Mouse (Mus musculus): Measurements from ENCODE around the gene Bbs9. TPM values are rescaled to one million over a fixed set of nuclear protein-coding genes. Genes with fewer than 3 reads are reported as not detected.

Gene Bbs9
- polyA plus RNA-seq, 1 experiment from 2014 or later, result 13.2 TPM

DNA sequence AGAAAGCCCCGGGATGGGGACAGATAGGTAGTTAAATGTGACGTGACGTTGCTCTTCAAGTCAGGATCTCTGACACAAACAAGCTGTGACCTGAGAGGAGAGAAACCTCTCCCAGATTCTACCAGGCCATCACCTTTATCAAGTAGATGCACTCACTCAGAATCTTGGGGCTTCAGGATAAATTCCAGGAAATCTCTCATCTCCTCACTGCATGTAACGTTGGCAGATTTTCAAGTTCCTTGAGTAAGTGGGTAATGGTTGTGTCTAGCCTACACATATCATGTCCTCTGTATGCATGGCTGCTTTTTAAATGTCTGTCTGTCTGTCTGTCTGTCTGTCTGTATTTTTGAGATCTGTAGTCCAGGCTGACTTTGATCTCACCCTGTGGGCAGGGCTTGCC is 39.6 kb downstream of the Bbs9 start:
- no peaks in the 10 kb centered on the region for H3K9me3 ChIP-seq (replicated peaks)
- no peak overlapping the region for H3K27ac ChIP-seq (replicated peaks)
- 94% methylated on average over 4 of the region's 4 CpGs for WGBS
- no peaks in the 10 kb centered on the region for H3K36me3 ChIP-seq
- no peaks in the 10 kb centered on the region for H3K4me1 ChIP-seq
- H3K27me3 ChIP-seq (ENCODE audit: low read depth, poor library complexity, severe bottlenecking), result no peaks in the 10 kb centered on the region
- no peak for DNase-seq (ENCODE audit: low spot score)
- no peak overlapping the region for H3K4me3 ChIP-seq

DNA sequence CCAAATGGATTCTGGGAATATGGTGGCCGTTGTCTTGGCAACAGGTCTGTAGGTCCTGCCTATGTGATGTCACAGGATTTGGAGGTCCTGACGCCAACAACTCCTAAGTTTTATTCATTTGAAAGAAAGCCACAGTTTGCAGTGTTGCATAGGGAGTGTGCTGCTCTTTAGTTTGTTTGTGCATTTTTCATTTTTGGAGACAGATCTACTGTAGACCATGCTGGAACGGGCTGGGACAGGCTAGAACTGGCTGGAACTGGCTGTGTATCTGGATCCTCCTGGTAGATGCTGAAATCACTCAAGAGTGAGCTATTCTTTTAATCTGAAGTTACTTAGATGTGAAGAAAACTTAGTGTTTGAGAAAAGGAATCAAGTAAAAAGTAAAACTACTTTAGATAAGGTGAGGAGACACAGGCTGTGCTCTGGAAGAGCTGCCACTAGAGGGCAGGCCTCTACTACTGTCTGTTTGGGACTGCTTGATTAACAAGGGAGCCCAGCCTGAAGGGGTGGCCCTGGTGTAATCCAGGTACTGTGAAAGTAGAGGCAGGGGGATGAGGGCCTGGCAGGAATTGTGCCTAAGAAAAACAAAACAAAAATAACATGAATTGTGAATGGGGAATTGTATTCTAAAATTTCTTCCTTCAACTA is 43.0 kb downstream of the Bbs9 start:
- H3K4me3 ChIP-seq, result no peak overlapping the region
- peak; percentile 18 for DNase-seq (ENCODE audit: low spot score)
- WGBS, result 92% methylated on average over 3 of the region's 3 CpGs
- H3K36me3 ChIP-seq, result no peaks in the 10 kb centered on the region
- no peaks in the 10 kb centered on the region for H3K27me3 ChIP-seq (ENCODE audit: low read depth, poor library complexity, severe bottlenecking)
- H3K4me1 ChIP-seq, result no peaks in the 10 kb centered on the region
- no peak overlapping the region for H3K27ac ChIP-seq (replicated peaks)
- peaks cover 5% of the 10 kb centered on the region; the same call in 1 of the 2 replicates for H3K9me3 ChIP-seq (replicated peaks)

DNA sequence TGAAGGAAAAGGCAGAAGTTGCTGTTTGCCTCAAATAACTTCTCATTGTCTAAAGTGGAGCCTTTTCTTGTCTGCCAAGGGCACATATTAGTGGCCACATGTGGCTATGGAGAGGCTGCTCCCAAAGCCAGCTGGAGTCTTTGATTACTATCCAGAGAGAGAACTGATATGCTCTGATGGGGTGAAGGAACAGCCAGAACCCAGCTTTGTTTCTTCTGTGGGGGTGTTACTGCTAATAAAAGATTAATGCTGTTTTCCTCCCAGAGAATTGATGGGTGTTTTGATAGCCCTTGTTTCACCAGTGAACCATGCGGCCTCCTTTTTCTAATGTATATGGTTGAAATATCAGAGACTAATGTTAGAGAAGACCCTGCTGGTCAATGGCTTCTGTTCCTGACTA is 47.9 kb downstream of the Bbs9 start:
- Histone ChIP-seq H3K4me3 (no peak overlapping the region), H3K27ac (replicated peaks) (no peak overlapping the region), H3K9me3 (replicated peaks) (peaks cover 5% of the 10 kb centered on the region; the same call in 1 of the 2 replicates), H3K4me1 (no peaks in the 10 kb centered on the region), H3K36me3 (no peaks in the 10 kb centered on the region), H3K27me3 (ENCODE audit: low read depth, poor library complexity, severe bottlenecking) (no peaks in the 10 kb centered on the region)
- WGBS, result 95% methylated on average over 1 of the region's 1 CpGs
- no peak for DNase-seq (ENCODE audit: low spot score)

DNA sequence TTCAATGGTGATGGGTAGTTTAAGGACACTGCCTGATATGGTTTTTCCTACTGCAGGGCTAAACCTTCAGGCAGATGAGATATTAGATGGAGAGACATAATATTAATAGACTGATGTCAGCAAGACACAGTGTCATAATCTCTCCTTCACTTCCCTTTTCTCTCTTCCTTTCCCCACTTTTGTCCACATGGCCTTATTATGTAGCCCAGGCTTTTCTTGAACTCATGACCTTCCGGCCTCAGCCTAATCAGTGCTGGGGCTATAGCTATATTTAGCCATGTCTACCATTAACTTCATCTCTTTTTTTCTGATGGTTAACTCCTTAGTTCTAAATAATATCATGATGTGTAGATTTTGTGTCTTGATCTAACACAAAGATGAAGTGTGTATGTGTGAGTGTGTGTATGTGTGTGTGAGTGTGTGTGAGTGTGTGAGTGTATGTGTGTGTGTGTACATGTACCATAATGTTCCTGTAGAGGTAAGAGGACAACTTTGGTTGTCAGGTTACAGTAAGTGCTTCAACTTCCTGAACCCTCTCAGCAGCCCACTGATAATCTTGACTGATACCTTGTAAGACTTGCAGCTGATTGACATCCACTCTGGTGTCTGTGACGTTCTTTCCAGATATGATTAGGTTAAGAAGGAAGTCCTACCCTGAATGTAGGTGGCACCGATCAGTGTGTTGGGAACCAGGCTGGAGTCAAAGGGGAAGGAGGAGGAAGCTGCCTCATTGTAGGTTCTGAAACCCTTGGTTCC is 55.4 kb downstream of the Bbs9 start:
- H3K27ac ChIP-seq (replicated peaks), result no peak overlapping the region
- H3K27me3 ChIP-seq (ENCODE audit: low read depth, poor library complexity, severe bottlenecking), result no peaks in the 10 kb centered on the region
- DNase-seq (ENCODE audit: low spot score), result no peak
- WGBS, result 90% methylated on average over 3 of the region's 3 CpGs
- no peaks in the 10 kb centered on the region for H3K9me3 ChIP-seq (replicated peaks)
- H3K4me1 ChIP-seq, result 0 out of 2 replicates have a peak, but pooled peaks cover 2% of the 10 kb centered on the region
- no peak overlapping the region for H3K4me3 ChIP-seq
- no peaks in the 10 kb centered on the region for H3K36me3 ChIP-seq

DNA sequence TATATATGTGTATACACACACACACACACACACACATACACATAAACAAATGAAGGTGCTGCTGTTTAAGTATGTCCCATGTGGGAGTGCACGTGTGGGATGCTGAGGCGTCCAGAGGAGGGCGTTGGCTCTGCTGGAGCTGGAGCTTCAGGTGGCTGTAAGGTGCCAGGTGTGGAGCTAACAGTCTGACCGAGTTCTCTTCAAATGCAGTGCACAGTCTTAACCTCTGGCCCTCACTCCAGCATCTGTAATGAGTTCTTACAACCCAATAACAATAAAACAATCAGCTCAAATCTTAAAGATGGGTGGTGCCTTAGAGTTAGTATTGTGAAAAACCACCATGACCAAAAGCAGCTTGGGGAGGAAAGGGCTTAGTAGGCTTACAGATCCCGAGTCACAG is 56.6 kb downstream of the Bbs9 start:
- Histone ChIP-seq H3K36me3 (no peaks in the 10 kb centered on the region), H3K4me1 (0 out of 2 replicates have a peak, but pooled peaks cover 2% of the 10 kb centered on the region), H3K4me3 (no peak overlapping the region), H3K9me3 (replicated peaks) (no peaks in the 10 kb centered on the region), H3K27ac (replicated peaks) (no peak overlapping the region), H3K27me3 (ENCODE audit: low read depth, poor library complexity, severe bottlenecking) (no peaks in the 10 kb centered on the region)
- DNase-seq (ENCODE audit: low spot score), result no peak
- 78% methylated on average over 5 of the region's 5 CpGs for WGBS

DNA sequence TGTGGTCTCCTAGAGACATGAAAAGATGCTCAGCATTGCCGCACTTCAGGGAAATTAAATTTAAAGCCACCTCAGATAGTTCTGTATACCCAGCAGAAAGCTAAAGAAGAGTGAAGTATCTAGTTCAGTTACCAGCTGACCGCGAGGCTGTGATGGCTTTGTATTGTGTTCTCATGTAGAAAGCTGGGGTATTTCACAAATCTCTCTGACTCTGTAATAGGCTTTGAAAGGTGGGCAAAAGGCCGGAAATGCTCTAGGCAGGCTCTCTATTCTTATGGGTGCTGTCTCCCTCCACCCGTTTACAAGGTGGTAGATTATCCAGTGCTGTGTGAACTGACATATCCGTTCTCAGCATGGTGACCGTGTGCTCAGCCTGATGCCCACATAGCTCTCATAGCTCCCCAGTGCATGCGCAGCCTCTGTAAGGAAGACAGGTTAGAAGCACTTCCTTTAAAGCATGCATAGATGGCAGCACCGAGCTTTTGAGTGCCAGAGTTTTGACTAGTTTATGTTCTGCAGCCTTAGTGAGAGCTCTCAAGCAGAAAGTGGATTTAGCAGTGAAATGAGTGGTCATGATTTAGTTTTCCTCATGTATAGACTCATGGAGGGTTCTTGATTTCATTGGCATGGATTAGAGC is 57.4 kb downstream of the Bbs9 start:
- WGBS, result 58% methylated on average over 9 of the region's 9 CpGs
- no peak overlapping the region for H3K4me3 ChIP-seq
- H3K9me3 ChIP-seq (replicated peaks), result no peaks in the 10 kb centered on the region
- H3K4me1 ChIP-seq, result 0 out of 2 replicates have a peak, but pooled peaks cover 2% of the 10 kb centered on the region
- no peaks in the 10 kb centered on the region for H3K36me3 ChIP-seq
- no peaks in the 10 kb centered on the region for H3K27me3 ChIP-seq (ENCODE audit: low read depth, poor library complexity, severe bottlenecking)
- peak; percentile 28 for DNase-seq (ENCODE audit: low spot score)
- H3K27ac ChIP-seq (replicated peaks), result no peak overlapping the region

- 93% methylated on average over 11 of the region's 11 CpGs for WGBS
- Histone ChIP-seq H3K4me1 (peaks cover 13% of the 10 kb centered on the region), H3K9me3 (replicated peaks) (no peaks in the 10 kb centered on the region), H3K4me3 (no peak overlapping the region), H3K27me3 (ENCODE audit: low read depth, poor library complexity, severe bottlenecking) (no peaks in the 10 kb centered on the region), H3K27ac (replicated peaks) (no peak overlapping the region), H3K36me3 (no peaks in the 10 kb centered on the region)
- DNase-seq (ENCODE audit: low spot score), result no peak
Observed at GRCm38 (mm10) chr9:22537767-22538373, 62.4 kb downstream of the Bbs9 start.

- no peak for DNase-seq (ENCODE audit: low spot score)
- no peaks in the 10 kb centered on the region for H3K36me3 ChIP-seq
- 87% methylated on average over 4 of the region's 4 CpGs for WGBS
- no peaks in the 10 kb centered on the region for H3K9me3 ChIP-seq (replicated peaks)
- H3K4me3 ChIP-seq, result no peak overlapping the region
- peaks cover 15% of the 10 kb centered on the region for H3K4me1 ChIP-seq
- no peaks in the 10 kb centered on the region for H3K27me3 ChIP-seq (ENCODE audit: low read depth, poor library complexity, severe bottlenecking)
- no peak overlapping the region for H3K27ac ChIP-seq (replicated peaks)
Observed at GRCm38 (mm10) chr9:22539546-22539945, 64.0 kb downstream of the Bbs9 start.

DNA sequence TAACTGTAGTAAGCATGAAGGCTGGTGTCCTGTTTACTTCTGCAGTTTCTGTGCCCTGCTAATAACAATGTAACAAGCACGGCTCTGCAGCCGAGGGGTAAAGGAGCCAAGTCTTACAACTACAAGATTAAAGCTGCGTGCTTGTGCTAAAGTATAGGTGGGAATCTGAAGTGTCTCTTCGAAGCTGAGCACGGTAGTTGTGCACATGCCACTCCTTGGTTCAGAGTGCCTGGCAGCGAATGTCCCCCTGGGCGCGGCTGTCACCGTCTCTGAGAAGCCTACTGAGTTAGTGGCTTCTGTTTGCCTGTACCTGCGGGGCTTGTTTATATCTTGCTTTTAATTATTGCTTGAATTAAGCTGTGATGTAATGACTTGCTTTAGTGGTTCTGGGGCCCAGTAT is 65.6 kb downstream of the Bbs9 start:
- H3K36me3 ChIP-seq, result no peaks in the 10 kb centered on the region
- H3K27ac ChIP-seq (replicated peaks), result no peak overlapping the region
- H3K27me3 ChIP-seq (ENCODE audit: low read depth, poor library complexity, severe bottlenecking), result no peaks in the 10 kb centered on the region
- H3K4me1 ChIP-seq, result peaks cover 16% of the 10 kb centered on the region
- H3K9me3 ChIP-seq (replicated peaks), result no peaks in the 10 kb centered on the region
- 92% methylated on average over 10 of the region's 10 CpGs for WGBS
- no peak overlapping the region for H3K4me3 ChIP-seq
- no peak for DNase-seq (ENCODE audit: low spot score)

DNA sequence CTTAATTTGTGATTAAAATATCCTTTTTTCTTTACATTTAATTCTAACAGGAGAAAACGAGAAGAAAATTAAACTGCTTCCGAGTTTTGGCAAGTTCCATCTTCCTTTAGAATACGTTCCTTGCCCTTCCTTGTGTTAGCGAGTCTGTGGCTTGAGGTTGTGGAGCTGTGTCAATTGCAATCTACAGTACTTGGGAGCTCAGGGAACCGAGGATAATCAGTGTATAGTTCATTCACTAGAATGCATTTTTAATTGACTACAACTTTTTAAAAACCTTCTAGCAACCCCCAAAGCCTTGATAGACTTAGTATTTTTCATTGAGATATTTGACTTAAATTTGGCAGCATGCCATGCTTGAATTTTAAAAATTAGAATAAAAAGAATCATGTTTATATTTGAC is 68.0 kb downstream of the Bbs9 start:
- Histone ChIP-seq H3K4me1 (peaks cover 16% of the 10 kb centered on the region), H3K4me3 (no peak overlapping the region), H3K36me3 (no peaks in the 10 kb centered on the region), H3K9me3 (replicated peaks) (no peaks in the 10 kb centered on the region), H3K27me3 (ENCODE audit: low read depth, poor library complexity, severe bottlenecking) (no peaks in the 10 kb centered on the region), H3K27ac (replicated peaks) (no peak overlapping the region)
- WGBS, result 88% methylated on average over 5 of the region's 5 CpGs
- DNase-seq (ENCODE audit: low spot score), result no peak

DNA sequence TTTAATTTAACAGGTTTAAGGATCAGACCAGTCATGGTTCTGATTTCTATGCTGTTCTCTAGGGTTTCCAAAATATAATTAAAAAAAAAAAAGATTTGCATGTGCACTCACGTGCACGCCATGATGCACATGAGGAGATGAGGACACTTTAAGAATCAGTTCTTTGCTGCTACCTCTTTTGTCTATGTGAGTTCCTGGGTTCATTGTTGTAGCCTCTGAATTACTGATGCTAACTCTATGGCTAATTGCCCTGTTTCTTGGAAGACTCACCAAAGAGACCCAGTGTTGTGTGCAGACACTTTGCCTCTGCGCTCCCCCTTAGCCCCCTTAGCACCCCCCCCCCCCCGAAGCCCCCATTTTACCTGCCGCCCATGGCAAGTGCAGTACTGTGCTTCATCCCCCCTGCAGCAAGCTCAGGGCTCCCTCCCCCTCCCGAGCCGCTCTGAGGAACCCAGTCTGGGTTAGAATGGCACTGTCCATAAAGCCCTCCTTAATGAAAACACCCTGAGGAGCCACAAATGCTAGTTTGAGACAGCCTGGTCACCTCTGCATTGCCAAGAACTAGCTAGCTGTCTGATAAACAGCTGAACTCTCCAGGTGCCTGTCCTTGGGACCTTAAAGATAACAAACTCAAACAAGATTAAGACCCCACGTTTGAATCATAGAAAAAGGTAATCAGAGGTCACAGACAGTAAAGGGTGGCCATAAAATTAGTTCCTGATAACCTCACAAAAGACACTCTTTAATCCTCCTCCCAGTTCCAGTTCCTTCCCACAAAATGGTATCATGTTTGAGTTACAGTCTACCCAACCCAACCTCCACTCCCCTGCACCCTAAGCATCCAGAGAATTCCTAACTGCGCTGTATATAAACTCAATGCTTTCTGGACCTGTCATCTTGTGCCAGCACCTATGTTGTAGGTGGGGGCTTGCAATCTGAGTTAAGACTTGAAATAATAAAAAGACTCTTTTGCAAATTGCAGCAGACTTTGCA is 69.1 kb downstream of the Bbs9 start:
- WGBS, result 65% methylated on average over 9 of the region's 9 CpGs
- no peak overlapping the region for H3K4me3 ChIP-seq
- no peaks in the 10 kb centered on the region for H3K36me3 ChIP-seq
- H3K27ac ChIP-seq (replicated peaks), result no peak overlapping the region
- no peaks in the 10 kb centered on the region for H3K9me3 ChIP-seq (replicated peaks)
- H3K27me3 ChIP-seq (ENCODE audit: low read depth, poor library complexity, severe bottlenecking), result no peaks in the 10 kb centered on the region
- peaks cover 16% of the 10 kb centered on the region for H3K4me1 ChIP-seq
- DNase-seq (ENCODE audit: low spot score), result no peak

GRCm38 (mm10) chr9:22551273-22551672 is 75.8 kb downstream of the Bbs9 start:
- WGBS, result 87% methylated on average over 1 of the region's 1 CpGs
- no peaks in the 10 kb centered on the region for H3K9me3 ChIP-seq (replicated peaks)
- no peak overlapping the region for H3K27ac ChIP-seq (replicated peaks)
- no peaks in the 10 kb centered on the region for H3K27me3 ChIP-seq (ENCODE audit: low read depth, poor library complexity, severe bottlenecking)
- H3K36me3 ChIP-seq, result no peaks in the 10 kb centered on the region
- no peak for DNase-seq (ENCODE audit: low spot score)
- no peak overlapping the region for H3K4me3 ChIP-seq
- no peaks in the 10 kb centered on the region for H3K4me1 ChIP-seq
